ENCODE assay signal across 9 mouse cellular contexts in genomic region chr13:70643408-70644082, GRCm38 (mm10). TPM values are rescaled to one million over a fixed set of nuclear protein-coding genes. Genes with fewer than 3 reads are reported as not detected.
DNase-seq lines count a peak whose midpoint lies in the region; ATAC-seq and TF ChIP-seq lines count a peak whose summit lies in the region.
"Had no signal": no experiment of that assay in that cellular context is flagged by ENCODE, and none has a peak within 500 bp of the region (broad histone marks: within the 10 kb centered on the region; RNA-seq: fewer than 3 reads in every experiment).

No protein-coding gene starts in this region.

- peaks cover 11% of the 10 kb centered on the region; the same call in 1 of the 2 replicates for H3K4me1 ChIP-seq in heart, embryonic 12.5 days (replicated peaks)
- H3K4me1 ChIP-seq in embryonic facial prominence, embryonic 11.5 days (ENCODE audit: control insufficient read depth, insufficient read depth, low read length): no peaks in the 10 kb centered on the region
- H3K4me1 ChIP-seq in hindbrain, embryonic 13.5 days (replicated peaks): 0 out of 2 replicates have a peak, but pooled peaks cover under 1% of the 10 kb centered on the region
- peaks cover 2% of the 10 kb centered on the region for H3K4me1 ChIP-seq in midbrain, embryonic 10.5 days

- DNase-seq in heart, adult 11 months: peak; percentile 83
- DNase-seq in adrenal gland, postnatal 25 days: peak; percentile 42
- peak; percentile 85 for DNase-seq in embryonic facial prominence, embryonic 11.5 days (ENCODE audit: low spot score)
- peak in 1 of 2 experiments; percentile 61 for DNase-seq in left cerebral cortex, adult 2 months (ENCODE audit: extremely low spot score in 1 of 2, low spot score in 2 of 2)
- peak; percentile 70 for DNase-seq in midbrain, embryonic 10.5 days (ENCODE audit: low spot score)
- DNase-seq in skeletal muscle tissue, adult 2 months (ENCODE audit: low read depth, low spot score): peak; percentile 54

- H3K36me3 ChIP-seq in heart, embryonic 12.5 days: no peaks in the 10 kb centered on the region
- H3K36me3 ChIP-seq in embryonic facial prominence, embryonic 11.5 days (replicated peaks; ENCODE audit: control insufficient read depth, insufficient read depth, low read depth, low read length): no peaks in the 10 kb centered on the region
- H3K36me3 ChIP-seq in hindbrain, embryonic 13.5 days: no peaks in the 10 kb centered on the region
- H3K36me3 ChIP-seq in midbrain, embryonic 10.5 days: no peaks in the 10 kb centered on the region

- H3K9me3 ChIP-seq in heart, embryonic 12.5 days (replicated peaks): no peaks in the 10 kb centered on the region
- H3K9me3 ChIP-seq in embryonic facial prominence, embryonic 11.5 days (replicated peaks; ENCODE audit: control insufficient read depth, low read length): no peaks in the 10 kb centered on the region
- no peaks in the 10 kb centered on the region for H3K9me3 ChIP-seq in hindbrain, embryonic 13.5 days
- H3K9me3 ChIP-seq in midbrain, embryonic 10.5 days (replicated peaks): no peaks in the 10 kb centered on the region

- H3K27ac ChIP-seq in heart, embryonic 12.5 days (ENCODE audit: poor library complexity, severe bottlenecking): no peak overlapping the region
- H3K27ac ChIP-seq in embryonic facial prominence, embryonic 11.5 days (replicated peaks; ENCODE audit: low read depth, low read length): no peak overlapping the region
- no peak overlapping the region for H3K27ac ChIP-seq in hindbrain, embryonic 13.5 days
- no peak overlapping the region for H3K27ac ChIP-seq in left cerebral cortex, adult 2 months
- no peak overlapping the region for H3K27ac ChIP-seq in midbrain, embryonic 10.5 days (replicated peaks)
- H3K27ac ChIP-seq: macrophage had no signal

- intact Hi-C loops in left cerebral cortex, adult 2 months (cut with DNase I): loop anchor here (1.0 to 2.0 kb wide), 3 partner anchors 124 to 357 kb away; no protein-coding TSS in a partner anchor

- no peaks in the 10 kb centered on the region for H3K27me3 ChIP-seq in heart, embryonic 12.5 days (replicated peaks)
- no peaks in the 10 kb centered on the region for H3K27me3 ChIP-seq in embryonic facial prominence, embryonic 11.5 days (ENCODE audit: control insufficient read depth, insufficient read depth, low read length)
- peaks cover 28% of the 10 kb centered on the region for H3K27me3 ChIP-seq in hindbrain, embryonic 13.5 days
- H3K27me3 ChIP-seq in midbrain, embryonic 10.5 days (ENCODE audit: low read depth, poor library complexity, severe bottlenecking): no peaks in the 10 kb centered on the region

- no peak overlapping the region for H3K4me3 ChIP-seq in heart, embryonic 12.5 days
- no peak overlapping the region for H3K4me3 ChIP-seq in embryonic facial prominence, embryonic 11.5 days (ENCODE audit: low read depth, low read length)
- H3K4me3 ChIP-seq in hindbrain, embryonic 13.5 days: no peak overlapping the region
- no peak overlapping the region for H3K4me3 ChIP-seq in left cerebral cortex, adult 2 months
- H3K4me3 ChIP-seq in midbrain, embryonic 10.5 days: no peak overlapping the region

- peak; percentile 71 for TF ChIP-seq CTCF in left cerebral cortex, adult 2 months (IDR thresholded peaks at IDR 0.05)

- no peak overlapping the region for H3K4me2 ChIP-seq in heart, embryonic 12.5 days
- H3K4me2 ChIP-seq in embryonic facial prominence, embryonic 11.5 days (ENCODE audit: low read depth, low read length): no peak overlapping the region
- H3K4me2 ChIP-seq in hindbrain, embryonic 13.5 days: no peak overlapping the region

- no peak overlapping the region for H3K9ac ChIP-seq in heart, embryonic 12.5 days
- no peak overlapping the region for H3K9ac ChIP-seq in embryonic facial prominence, embryonic 11.5 days (replicated peaks; ENCODE audit: low read length)
- H3K9ac ChIP-seq in hindbrain, embryonic 13.5 days: no peak overlapping the region

- no peak for ATAC-seq in heart, embryonic 12.5 days (ENCODE audit: insufficient number of reproducible peaks, low FRiP score)
- ATAC-seq in embryonic facial prominence, embryonic 11.5 days (replicated peaks; ENCODE audit: insufficient number of reproducible peaks, low FRiP score, low TSS enrichment, low read depth): 0 out of 2 replicates have a peak, but pooled peaks have one; percentile 36
- ATAC-seq in hindbrain, embryonic 13.5 days (ENCODE audit: low FRiP score): 0 out of 2 replicates have a peak, but pooled peaks have one; percentile 50

- 20% methylated on average over 10 of the region's 10 CpGs for WGBS in heart, embryonic 12.5 days
- 19% methylated on average over 10 of the region's 10 CpGs for WGBS in embryonic facial prominence, embryonic 11.5 days
- 23% methylated on average over 10 of the region's 10 CpGs for WGBS in hindbrain, embryonic 13.5 days
- 21% methylated on average over 10 of the region's 10 CpGs for WGBS in midbrain, embryonic 10.5 days

RNA-seq across cellular contexts. Expression of gene Ice1, which starts 6.1 kb away (rescaled TPM):
- 19.3 and 20.1 TPM in 2 replicates for polyA plus RNA-seq in heart, embryonic 12.5 days (2016; fragmentation: Nextera tagmentation; extraction: Ambion mirVana)
- 30.1 and 32.1 TPM in 2 replicates for total RNA-seq in adrenal gland, postnatal 25 days (2021)
- 31.5 and 34.0 TPM in 2 replicates for polyA plus RNA-seq in embryonic facial prominence, embryonic 11.5 days (2014; fragmentation: Nextera tagmentation; extraction: Ambion mirVana)
- 28.5 and 29.3 TPM in 2 replicates for polyA plus RNA-seq in hindbrain, embryonic 13.5 days (2015; fragmentation: Nextera tagmentation; extraction: Ambion mirVana)
- 10 to 100 TPM; 73.5 to 73.7 TPM for total RNA-seq in left cerebral cortex, adult 2 months (2021)
- polyA plus RNA-seq in midbrain, embryonic 10.5 days (2016; fragmentation: Nextera tagmentation; extraction: Ambion mirVana): 18.8 and 19.9 TPM in 2 replicates
